ENCODE assay signal across 9 mouse cellular contexts in genomic region chr6:92214055-92214772, GRCm38 (mm10). TPM values are rescaled to one million over a fixed set of nuclear protein-coding genes. Genes with fewer than 3 reads are reported as not detected.
DNase-seq lines count a peak whose midpoint lies in the region; ATAC-seq and TF ChIP-seq lines count a peak whose summit lies in the region.
"Had no signal": no experiment of that assay in that cellular context is flagged by ENCODE, and none has a peak within 500 bp of the region (broad histone marks: within the 10 kb centered on the region; RNA-seq: fewer than 3 reads in every experiment).

No protein-coding gene starts in this region.

- peak overlapping the region; percentile 96 for H3K4me2 ChIP-seq in lung, embryonic 14.5 days
- H3K4me2 ChIP-seq in liver, embryonic 16.5 days (ENCODE audit: low read depth, low read length), result peak overlapping the region; percentile 97

- peaks cover 8% of the 10 kb centered on the region; the same call in 1 of the 2 replicates for H3K4me1 ChIP-seq in lung, embryonic 14.5 days (ENCODE audit: insufficient read depth)
- peaks cover 11% of the 10 kb centered on the region for H3K4me1 ChIP-seq in liver, embryonic 16.5 days (ENCODE audit: control insufficient read depth, low read depth, low read length)
- H3K4me1 ChIP-seq in small intestine, adult 2 months (ENCODE audit: control insufficient read depth, insufficient read depth, insufficient read length, low read length), result peaks cover 8% of the 10 kb centered on the region

- H3K9me3 ChIP-seq in lung, embryonic 14.5 days (ENCODE audit: low read depth, low read length), result no peaks in the 10 kb centered on the region
- H3K9me3 ChIP-seq in liver, embryonic 16.5 days (replicated peaks; ENCODE audit: control insufficient read depth, low read length), result no peaks in the 10 kb centered on the region

- ATAC-seq in lung, embryonic 14.5 days (ENCODE audit: insufficient read depth), result peak; percentile 64
- peak; percentile 4 to 28; a peak in 3 of 4 replicates for ATAC-seq in hematopoietic stem cell, adult 5-6 weeks (replicated peaks in 1 of 2; ENCODE audit: insufficient read depth in 1 of 2, low FRiP score in 2 of 2, low TSS enrichment in 1 of 2, low read depth in 1 of 2, poor library complexity in 2 of 2, severe bottlenecking in 2 of 2)
- peak; percentile 61; the same call in 1 of the 2 replicates for ATAC-seq in liver, embryonic 16.5 days (ENCODE audit: low read depth)

- 0 out of 2 replicates have a peak, but pooled peaks cover 3% of the 10 kb centered on the region for H3K36me3 ChIP-seq in lung, embryonic 14.5 days (ENCODE audit: insufficient read depth)
- no peaks in the 10 kb centered on the region for H3K36me3 ChIP-seq in liver, embryonic 16.5 days (ENCODE audit: control insufficient read depth, insufficient read depth)
- H3K36me3 ChIP-seq in small intestine, adult 2 months (ENCODE audit: control insufficient read depth, insufficient read depth, low read length), result peaks cover 6% of the 10 kb centered on the region

- peak overlapping the region; percentile 76; the same call in 1 of the 2 replicates for H3K27ac ChIP-seq in lung, embryonic 14.5 days (ENCODE audit: low read depth)
- peak overlapping the region; percentile 80 for H3K27ac ChIP-seq in liver, embryonic 16.5 days (ENCODE audit: low read length)
- peak overlapping the region; percentile 50 for H3K27ac ChIP-seq in small intestine, adult 2 months (ENCODE audit: insufficient read depth, low read depth, low read length)

- no peak for TF ChIP-seq POLR2A in small intestine, adult 2 months (IDR thresholded peaks at IDR 0.05; ENCODE audit: low read depth, low read length)

- peak; percentile 22 for DNase-seq in adrenal gland, adult 2 months
- DNase-seq in adrenal gland, postnatal 4 days (ENCODE audit: low spot score in 2 of 2), result no peak
- peak; percentile 13 for DNase-seq in lung, embryonic 14.5 days
- no peak for DNase-seq in lung, adult 18-20 months
- peak; percentile 28 for DNase-seq in embryo, embryonic 10.5 days (ENCODE audit: low spot score)

- TF ChIP-seq CTCF in lung, embryonic 14.5 days (IDR thresholded peaks at IDR 0.05; ENCODE audit: low read depth), result no peak
- TF ChIP-seq CTCF in small intestine, adult 2 months (IDR thresholded peaks at IDR 0.05; ENCODE audit: extremely low read depth, insufficient read length, insufficient replicate concordance, low read depth, low read length), result no peak

- peak overlapping the region; percentile 91 for H3K9ac ChIP-seq in lung, embryonic 14.5 days
- H3K9ac ChIP-seq in liver, embryonic 16.5 days (ENCODE audit: low read depth, low read length), result peak overlapping the region; percentile 92

- peak overlapping the region; percentile 93 for H3K4me3 ChIP-seq in lung, embryonic 14.5 days (ENCODE audit: low read depth, low read length)
- H3K4me3 ChIP-seq in liver, embryonic 16.5 days (ENCODE audit: low read depth, low read length), result peak overlapping the region; percentile 94
- H3K4me3 ChIP-seq in small intestine, adult 2 months (ENCODE audit: low read depth, low read length), result peak overlapping the region; percentile 83

- H3K27me3 ChIP-seq in lung, embryonic 14.5 days (ENCODE audit: insufficient read depth, low read length), result no peaks in the 10 kb centered on the region
- H3K27me3 ChIP-seq in liver, embryonic 16.5 days (ENCODE audit: control insufficient read depth, insufficient read depth, low read depth, low read length), result no peaks in the 10 kb centered on the region
- no peaks in the 10 kb centered on the region for H3K27me3 ChIP-seq in small intestine, adult 2 months (ENCODE audit: control insufficient read depth, insufficient read depth, low read length)

- WGBS in lung, embryonic 14.5 days, result under 1% methylated on average over 48 of the region's 48 CpGs
- WGBS in liver, embryonic 16.5 days (ENCODE audit: insufficient replicate concordance), result under 1% methylated on average over 48 of the region's 48 CpGs
- WGBS in small intestine, adult 2 months, result under 1% methylated on average over 48 of the region's 48 CpGs

RNA-seq across cellular contexts. Expression of gene Rbsn, which starts 0.5 kb away (rescaled TPM):
- total RNA-seq in adrenal gland, adult 2 months (2021), result 10 to 100 TPM; 18.6 to 19.5 TPM
- 6.2 and 6.4 TPM in 2 replicates for polyA plus RNA-seq in adrenal gland, adult 2 months (2012; rRNA removed)
- total RNA-seq in adrenal gland, postnatal 4 days (2021), result 10 to 100 TPM; 26.5 to 31.3 TPM
- 18.5 and 19.9 TPM in 2 replicates for polyA plus RNA-seq in lung, embryonic 14.5 days (2014; fragmentation: Nextera tagmentation; extraction: Ambion mirVana)
- 15.8 and 28.8 TPM in 2 replicates for total RNA-seq in hematopoietic stem cell, adult 5-6 weeks (2017)
- polyA plus RNA-seq in liver, embryonic 16.5 days (2015; fragmentation: Nextera tagmentation; extraction: Ambion mirVana), result 6.5 TPM in 2 replicates
- 3.4 and 5.2 TPM in 2 replicates for polyA plus RNA-seq in small intestine, adult 2 months (2012; rRNA removed)

RNA-seq across cellular contexts. Expression of gene Trh, which starts 30.2 kb away (rescaled TPM):
- total RNA-seq in adrenal gland, adult 2 months (2021), result not detected
- not detected in 2 replicates for polyA plus RNA-seq in adrenal gland, adult 2 months (2012; rRNA removed)
- total RNA-seq in adrenal gland, postnatal 4 days (2021), result under 1 TPM in 1 of 2 experiments, not detected in 1; 0.22 TPM
- polyA plus RNA-seq in lung, embryonic 14.5 days (2014; fragmentation: Nextera tagmentation; extraction: Ambion mirVana), result 0.17 and 0.18 TPM in 2 replicates
- total RNA-seq in hematopoietic stem cell, adult 5-6 weeks (2017), result not detected in 2 replicates
- not detected in 2 replicates for polyA plus RNA-seq in liver, embryonic 16.5 days (2015; fragmentation: Nextera tagmentation; extraction: Ambion mirVana)
- polyA plus RNA-seq in small intestine, adult 2 months (2012; rRNA removed), result not detected in 2 replicates
- total RNA-seq: gastrocnemius, postnatal 36 days had no signal

RNA-seq across cellular contexts. Expression of gene Mrps25, which starts 30.4 kb away (rescaled TPM):
- total RNA-seq in adrenal gland, adult 2 months (2021), result 10 to 100 TPM; 45.0 to 51.1 TPM
- polyA plus RNA-seq in adrenal gland, adult 2 months (2012; rRNA removed), result 1.2 and 2.2 TPM in 2 replicates
- total RNA-seq in adrenal gland, postnatal 4 days (2021), result 10 to 100 TPM; 35.6 to 38.5 TPM
- polyA plus RNA-seq in lung, embryonic 14.5 days (2014; fragmentation: Nextera tagmentation; extraction: Ambion mirVana), result 71.6 and 73.1 TPM in 2 replicates
- total RNA-seq in hematopoietic stem cell, adult 5-6 weeks (2017), result 46.5 and 62.4 TPM in 2 replicates
- 30.9 and 37.0 TPM in 2 replicates for polyA plus RNA-seq in liver, embryonic 16.5 days (2015; fragmentation: Nextera tagmentation; extraction: Ambion mirVana)
- polyA plus RNA-seq in small intestine, adult 2 months (2012; rRNA removed), result 5.1 and 5.4 TPM in 2 replicates

Comparison
In these comparisons a context has a peak if more than half of its experiments do, and no peak if none do; other contexts are left out.
1. DNase-seq: peak in adrenal gland, adult 2 months (single experiment), lung, embryonic 14.5 days (single experiment) and embryo, embryonic 10.5 days (single experiment); none in adrenal gland, postnatal 4 days (0 of 2) and lung, adult 18-20 months (0 of 2).
2. Peak in every context shown above with its lines, with median percentiles within 50 percentile points of each other: ATAC-seq, H3K27ac ChIP-seq and H3K4me3 ChIP-seq.